Mouse (Mus musculus) hindbrain, postnatal 0 days (tissue): Measurements from ENCODE around the gene Plxna2. TPM values are rescaled to one million over a fixed set of nuclear protein-coding genes. Genes with fewer than 3 reads are reported as not detected.

Experiments
- ATAC-seq: fragments of 200-750 bp; cut with Nextera tagmentation; 2 replicates; pipeline ENCODE4 v1.8.0; 2017; ENCODE audit warnings: mild to moderate bottlenecking, moderate TSS enrichment, moderate library complexity
- DNase-seq: peaks from one replicate; pipeline ENCODE4 v3.0.0-alpha.2; 2015; ENCODE audit warnings: low spot score
- H3K27ac ChIP-seq: fragments of 300-500 bp; sonication (generic); 2 replicates; pipeline ENCODE4 v1.5.1; 2014; ENCODE audit warnings: mild to moderate bottlenecking
- H3K27me3 ChIP-seq: fragments of 300-500 bp; sonication (generic); 2 replicates; pipeline ENCODE4 v1.6.1; 2014; ENCODE audit warnings: low read length, mixed read lengths; ENCODE audit not compliant: insufficient read depth
- H3K36me3 ChIP-seq: fragments of 300-500 bp; sonication (generic); 2 replicates; pipeline ENCODE4 v1.6.1; 2014; ENCODE audit warnings: low read length, mixed read lengths; ENCODE audit not compliant: insufficient read depth
- H3K4me1 ChIP-seq: fragments of 300-500 bp; sonication (generic); 2 replicates; pipeline ENCODE4 v1.6.1; 2014; ENCODE audit warnings: antibody characterized with exemption, low read length, mixed read lengths; ENCODE audit not compliant: insufficient read depth
- H3K4me2 ChIP-seq: fragments of 300-500 bp; sonication (generic); 2 replicates; pipeline ENCODE4 v1.6.1; 2014; ENCODE audit warnings: low read depth, mild to moderate bottlenecking, low read length, moderate library complexity, mixed read lengths
- H3K4me3 ChIP-seq: fragments of 300-500 bp; sonication (generic); 2 replicates; pipeline ENCODE4 v1.5.1; 2014; ENCODE audit warnings: low read length
- H3K9ac ChIP-seq: fragments of 300-500 bp; sonication (generic); replicated peaks from 2 replicates; pipeline ENCODE4 v1.6.1; 2014; ENCODE audit warnings: mild to moderate bottlenecking, low read length, moderate library complexity, mixed read lengths
- H3K9me3 ChIP-seq: fragments of 300-500 bp; sonication (generic); 2 replicates; pipeline ENCODE4 v1.6.1; 2016; ENCODE audit warnings: low read length, mixed read lengths
- CTCF ChIP-seq: IDR thresholded peaks from 2 replicates; pipeline ENCODE4 v1.5.1; 2016; ENCODE audit warnings: antibody characterized with exemption, control low read depth, low read depth
- WGBS: fragments of 180-500 bp; shearing (Covaris S2); extraction: QIAGEN DNeasy Blood & Tissue Kit; methylation state at CpG from one replicate; pipeline ENCODE4 v1.1.7; 2014; 5-methylcytosine and 5-hydroxymethylcytosine counted together
- polyA plus RNA-seq: library from polyadenylated mRNA; unstranded; fragments of >200 nt; fragmentation: Nextera tagmentation; extraction: Ambion mirVana; gene quantifications from 2 replicates; pipeline ENCODE4 v1.2.1, GENCODE M21; 2015
- total RNA-seq: library from RNA; depleted of rRNA; stranded (reverse); fragments of >200 nt; gene quantifications from 2 replicates; pipeline ENCODE4 v1.2.3, GENCODE M21; 2014

Gene Plxna2
- total and polyA plus RNA-seq, 2 experiments from 2014 or later = 11.7 to 48.2 TPM

GRCm38 (mm10) chr1:194717451-194717874 is 99.4 kb downstream of the Plxna2 start:
- Histone ChIP-seq H3K27ac (no peak overlapping the region), H3K36me3 (peaks cover 3% of the 10 kb centered on the region), H3K4me3 (no peak overlapping the region), H3K4me1 (0 out of 2 replicates have a peak, but pooled peaks cover 4% of the 10 kb centered on the region), H3K9me3 (no peaks in the 10 kb centered on the region), H3K27me3 (no peaks in the 10 kb centered on the region), H3K9ac (no peak overlapping the region), H3K4me2 (no peak overlapping the region)
- DNase-seq (peak; percentile 46), ATAC-seq (peak; percentile 55; the same call in 1 of the 2 replicates)
- no peak for TF ChIP-seq CTCF
- 55% methylated on average over 1 of the region's 1 CpGs for WGBS

GRCm38 (mm10) chr1:194720406-194720805 is 102.4 kb downstream of the Plxna2 start:
- H3K36me3 ChIP-seq = no peaks in the 10 kb centered on the region; the same call in 1 of the 2 replicates
- ATAC-seq = no peak
- no peak overlapping the region for H3K4me3 ChIP-seq
- TF ChIP-seq CTCF = no peak
- no peak for DNase-seq
- no peak overlapping the region for H3K27ac ChIP-seq
- no peaks in the 10 kb centered on the region for H3K9me3 ChIP-seq
- 43% methylated on average over 4 of the region's 4 CpGs for WGBS
- H3K9ac ChIP-seq = no peak overlapping the region
- no peaks in the 10 kb centered on the region for H3K27me3 ChIP-seq
- 0 out of 2 replicates have a peak, but pooled peaks cover 4% of the 10 kb centered on the region for H3K4me1 ChIP-seq
- no peak overlapping the region for H3K4me2 ChIP-seq

- no peak overlapping the region for H3K9ac ChIP-seq
- H3K4me2 ChIP-seq = no peak overlapping the region
- peak; percentile 66 for ATAC-seq
- peak overlapping the region; percentile 36; the same call in 1 of the 2 replicates for H3K27ac ChIP-seq
- WGBS = 35% methylated on average over 2 of the region's 2 CpGs
- H3K36me3 ChIP-seq = no peaks in the 10 kb centered on the region; the same call in 1 of the 2 replicates
- H3K4me3 ChIP-seq = no peak overlapping the region
- no peaks in the 10 kb centered on the region for H3K9me3 ChIP-seq
- DNase-seq = peak; percentile 15
- no peak for TF ChIP-seq CTCF
- H3K4me1 ChIP-seq = 0 out of 2 replicates have a peak, but pooled peaks cover 4% of the 10 kb centered on the region
- H3K27me3 ChIP-seq = no peaks in the 10 kb centered on the region
Observed at GRCm38 (mm10) chr1:194721260-194721659, 103.2 kb downstream of the Plxna2 start.

- H3K36me3 ChIP-seq = no peaks in the 10 kb centered on the region; the same call in 1 of the 2 replicates
- H3K27me3 ChIP-seq = no peaks in the 10 kb centered on the region
- DNase-seq (peak; percentile 73), ATAC-seq (no peak)
- WGBS = 52% methylated on average over 2 of the region's 2 CpGs
- TF ChIP-seq CTCF = peak; percentile 48
- H3K9ac ChIP-seq = no peak overlapping the region
- H3K4me2 ChIP-seq = no peak overlapping the region
- no peak overlapping the region for H3K27ac ChIP-seq
- no peak overlapping the region for H3K4me3 ChIP-seq
- no peaks in the 10 kb centered on the region for H3K9me3 ChIP-seq
- H3K4me1 ChIP-seq = 0 out of 2 replicates have a peak, but pooled peaks cover 4% of the 10 kb centered on the region
Observed at GRCm38 (mm10) chr1:194722329-194722728, 104.3 kb downstream of the Plxna2 start.

GRCm38 (mm10) chr1:194734836-194735235 is 116.8 kb downstream of the Plxna2 start:
- no peak for ATAC-seq
- Histone ChIP-seq H3K36me3 (no peaks in the 10 kb centered on the region), H3K4me3 (no peak overlapping the region), H3K27ac (no peak overlapping the region), H3K4me2 (no peak overlapping the region), H3K27me3 (no peaks in the 10 kb centered on the region), H3K9me3 (no peaks in the 10 kb centered on the region), H3K4me1 (peaks cover 8% of the 10 kb centered on the region), H3K9ac (no peak overlapping the region)
- WGBS = 85% methylated on average over 2 of the region's 2 CpGs
- no peak for DNase-seq
- TF ChIP-seq CTCF = no peak

GRCm38 (mm10) chr1:194739894-194740293 is 121.9 kb downstream of the Plxna2 start:
- Histone ChIP-seq H3K36me3 (no peaks in the 10 kb centered on the region), H3K4me3 (no peak overlapping the region), H3K27me3 (no peaks in the 10 kb centered on the region), H3K9me3 (no peaks in the 10 kb centered on the region), H3K4me2 (no peak overlapping the region), H3K9ac (no peak overlapping the region), H3K4me1 (peaks cover 14% of the 10 kb centered on the region), H3K27ac (no peak overlapping the region)
- no peak for TF ChIP-seq CTCF
- ATAC-seq (peak; percentile 59; the same call in 1 of the 2 replicates), DNase-seq (no peak)

- H3K4me2 ChIP-seq = no peak overlapping the region
- WGBS = 18% methylated on average over 2 of the region's 2 CpGs
- no peak for TF ChIP-seq CTCF
- H3K9ac ChIP-seq = no peak overlapping the region
- H3K27ac ChIP-seq = peak overlapping the region; percentile 58
- no peaks in the 10 kb centered on the region for H3K27me3 ChIP-seq
- no peak for ATAC-seq
- H3K4me1 ChIP-seq = peaks cover 19% of the 10 kb centered on the region
- no peaks in the 10 kb centered on the region for H3K9me3 ChIP-seq
- H3K36me3 ChIP-seq = no peaks in the 10 kb centered on the region
- no peak overlapping the region for H3K4me3 ChIP-seq
- DNase-seq = peak; percentile 33
Observed at GRCm38 (mm10) chr1:194742901-194743422, 124.9 kb downstream of the Plxna2 start.
